Mouse (Mus musculus) heart, adult 2 months (tissue): ENCODE measurements around the gene Inhba.

ENCODE experiments used
- CTCF ChIP-seq: fragments of 200-600 bp; IDR thresholded peaks from 2 replicates; pipeline ENCODE4 v1.8.1; 2022; ENCODE audit warnings: antibody characterized with exemption, mild to moderate bottlenecking, moderate library complexity
- POLR2A ChIP-seq: fragments of 200-500 bp; IDR thresholded peaks from 2 replicates; pipeline ENCODE4 v1.6.1; 2011; ENCODE audit warnings: mild to moderate bottlenecking, low read depth, low read length, control low read depth; ENCODE audit not compliant: insufficient read depth

DNA sequence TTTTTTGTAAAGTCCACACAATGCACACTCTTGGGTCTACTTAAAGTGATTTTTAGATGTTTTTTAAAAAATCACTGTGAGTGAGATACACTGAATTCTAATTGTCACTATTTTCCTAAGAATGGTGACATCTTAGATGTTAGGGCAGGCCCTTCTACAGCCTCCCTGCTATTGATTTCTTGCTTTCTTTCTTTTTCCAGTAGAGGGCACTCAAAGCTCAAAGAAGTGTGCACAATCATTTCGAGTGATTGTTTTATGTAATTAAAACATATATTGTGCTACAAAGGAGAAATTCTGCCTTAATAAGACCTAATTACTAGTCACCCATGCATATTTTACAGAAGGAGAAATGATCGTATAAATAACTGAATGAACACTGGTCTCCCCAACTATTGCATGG, 25.9 kb upstream of the Inhba start:
- TF ChIP-seq POLR2A: no peak
- TF ChIP-seq CTCF: peak; percentile 55
